Mouse (Mus musculus) adrenal gland, postnatal 25 days (tissue): ENCODE results near the gene Btn2a2. TPM values are rescaled to one million over a fixed set of nuclear protein-coding genes. Genes with fewer than 3 reads are reported as not detected.

Source experiments
- DNase-seq: peaks from one replicate; pipeline ENCODE4 v3.0.0; 2021; ENCODE audit warnings: mixed read lengths
- long read RNA-seq: library from polyadenylated mRNA; stranded (forward); transcript quantifications from one replicate; pipeline ENCODE4 v2.0.0, GENCODE M21; 2021
- total RNA-seq: library from RNA; stranded (reverse); gene quantifications from 2 replicates; pipeline ENCODE4 v1.2.3, GENCODE M21; 2021

Gene Btn2a2
- not detected in 2 replicates for total RNA-seq
- long read RNA-seq: 0 reads

GRCm38 (mm10) chr13:23488400-23489322 lies at the start of gene Btn2a2:
Gene Btn2a2 (minus strand): TSS chr13:23488857.
- peak; percentile 47 for DNase-seq

- DNase-seq: no peak
These were observed 49.6 kb upstream of the Btn2a2 start for GRCm38 (mm10) chr13:23538249-23538648.

- DNase-seq: no peak
These were observed 48.5 kb upstream of the Btn2a2 start for GRCm38 (mm10) chr13:23537006-23537710.

- DNase-seq: no peak
These were observed 47.6 kb upstream of the Btn2a2 start for GRCm38 (mm10) chr13:23536076-23536822.

- DNase-seq: peak; percentile 78
These were observed 46.7 kb upstream of the Btn2a2 start, which contains the start of gene Hist1h3g for GRCm38 (mm10) chr13:23535137-23536075. Gene Hist1h3g (plus strand): TSS chr13:23535422.

GRCm38 (mm10) chr13:23534368-23535131 lies 45.9 kb upstream of the Btn2a2 start:
- DNase-seq: no peak

GRCm38 (mm10) chr13:23533560-23534367 lies 45.1 kb upstream of the Btn2a2 start, which contains the start of gene Hist1h2af:
Gene Hist1h2af (plus strand): TSS chr13:23533906.
- peak; percentile 41 for DNase-seq

GRCm38 (mm10) chr13:23532262-23533075 lies 43.8 kb upstream of the Btn2a2 start:
- no peak for DNase-seq

- DNase-seq: peak; percentile 90
These were observed 42.5 kb upstream of the Btn2a2 start, which contains the start of gene Hist1h4h for GRCm38 (mm10) chr13:23530901-23531875. Gene Hist1h4h (plus strand): TSS chr13:23531050.

GRCm38 (mm10) chr13:23530181-23530900 lies 41.7 kb upstream of the Btn2a2 start:
- DNase-seq: peak; percentile 36

GRCm38 (mm10) chr13:23529480-23530165 lies 41.0 kb upstream of the Btn2a2 start:
- DNase-seq: no peak

GRCm38 (mm10) chr13:23529005-23529404 lies 40.3 kb upstream of the Btn2a2 start:
- DNase-seq: no peak

- DNase-seq: peak; percentile 89
These were observed 37.7 kb upstream of the Btn2a2 start for GRCm38 (mm10) chr13:23526312-23526711.

- no peak for DNase-seq
These were observed 37.2 kb upstream of the Btn2a2 start for GRCm38 (mm10) chr13:23525901-23526300.

- peak; percentile 76 for DNase-seq
These were observed 36.0 kb upstream of the Btn2a2 start for GRCm38 (mm10) chr13:23524654-23525053.

GRCm38 (mm10) chr13:23523976-23524375 lies 35.3 kb upstream of the Btn2a2 start:
- no peak for DNase-seq
